ENCODE assay signal across 8 mouse cellular contexts in the genomic region with DNA sequence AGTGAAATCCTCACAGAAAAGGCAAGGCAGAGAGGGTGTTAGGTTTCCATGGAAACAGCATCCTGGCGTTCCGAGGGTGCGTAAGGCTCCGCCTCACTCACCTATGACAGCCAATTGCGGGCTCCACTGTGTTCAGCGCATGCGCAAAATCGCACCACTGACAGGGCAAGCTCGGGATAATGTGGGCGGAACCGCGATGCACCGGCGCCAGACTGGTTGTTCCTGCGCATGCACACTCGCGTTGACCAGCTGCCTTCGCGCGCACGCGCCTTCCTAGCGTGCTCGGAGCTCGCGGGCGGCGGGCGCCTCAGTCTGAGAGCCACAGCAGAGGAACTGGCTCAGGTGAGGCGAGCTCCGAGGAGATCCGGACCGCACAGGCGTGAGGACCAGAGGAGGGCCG. TPM values are rescaled to one million over a fixed set of nuclear protein-coding genes. Genes with fewer than 3 reads are reported as not detected.
DNase-seq lines count a peak whose midpoint lies in the region; ATAC-seq lines count a peak whose summit lies in the region.

A gene (plus strand): TSS at position 200 of the 400 bp plus-strand sequence.

- peak; percentile 99 for DNase-seq in adipocyte (ENCODE audit: low spot score)
- peak; percentile 100 for DNase-seq in embryo, embryonic 10 days (ENCODE audit: low spot score)
- DNase-seq in gastrocnemius, postnatal 10 days = peak; percentile 96
- peak; percentile 100 for DNase-seq in induced T-regulatory cell, adult 2 months (ENCODE audit: low read depth)
- DNase-seq in left cerebral cortex, adult 9 months (ENCODE audit: low spot score in 2 of 2) = peak; percentile 97 to 98
- peak; percentile 98 for DNase-seq in right cerebral cortex, postnatal 14 days
- peak; percentile 88 to 97 for DNase-seq in urinary bladder, postnatal 36 days (ENCODE audit: low spot score in 2 of 2)

- peak; percentile 94 for ATAC-seq in megakaryocyte progenitor cell, adult 5-6 weeks (replicated peaks; ENCODE audit: poor library complexity)

RNA-seq across cellular contexts. Expression of the gene that starts here (rescaled TPM):
- 10 to 100 TPM; 26.4 to 27.1 TPM for total RNA-seq in gastrocnemius, postnatal 10 days (2021)
- 12.7 and 15.6 TPM in 2 replicates for total RNA-seq in megakaryocyte progenitor cell, adult 5-6 weeks (2015)
- 28.0 and 28.7 TPM in 2 replicates for total RNA-seq in megakaryocyte progenitor cell, adult 5-6 weeks (2017)

Comparison
In these comparisons a context has a peak if more than half of its experiments do, and no peak if none do; other contexts are left out.
1. Peak in every context shown above with its lines: DNase-seq and ATAC-seq.